18 mouse cellular contexts compared by ENCODE assay signal in genomic region chr16:38649431-38649827, GRCm38 (mm10).
DNase-seq lines count a peak whose midpoint lies in the region; ATAC-seq and TF ChIP-seq lines count a peak whose summit lies in the region.
"Had no signal": no experiment of that assay in that cellular context is flagged by ENCODE, and none has a peak within 500 bp of the region (broad histone marks: within the 10 kb centered on the region; RNA-seq: fewer than 3 reads in every experiment).

No protein-coding gene starts in this region.

- no peak for DNase-seq in heart, adult 2 months
- no peak for DNase-seq in heart, postnatal 14 days
- DNase-seq in kidney, postnatal 0 days (ENCODE audit: low spot score): peak; percentile 38
- no peak for DNase-seq in kidney, postnatal 36 days
- peak; percentile 43 for DNase-seq in yolk sac, embryonic 10.5 days (ENCODE audit: low spot score)
- no peak for DNase-seq in forebrain, postnatal 0 days
- DNase-seq in gastrocnemius, postnatal 25 days: no peak
- DNase-seq: cerebellum, adult 9-11 months; kidney, adult 9 months; layer of hippocampus, postnatal 36 days; retina, postnatal 1 day; thymus, adult 2 months had no signal

- H3K79me2 ChIP-seq in heart, adult 2 months (replicated peaks; ENCODE audit: control insufficient read depth, insufficient read depth, low read length): peaks cover 3% of the 10 kb centered on the region

- H3K4me1 ChIP-seq in heart, adult 2 months (ENCODE audit: control insufficient read depth, insufficient read depth, low read length): peaks cover 37% of the 10 kb centered on the region
- H3K4me1 ChIP-seq in kidney, postnatal 0 days (replicated peaks; ENCODE audit: insufficient read depth, low read length): peaks cover 16% of the 10 kb centered on the region
- peaks cover 41% of the 10 kb centered on the region for H3K4me1 ChIP-seq in lung, embryonic 16.5 days (replicated peaks; ENCODE audit: control insufficient read depth, insufficient read depth, low read length)
- H3K4me1 ChIP-seq in forebrain, postnatal 0 days (ENCODE audit: insufficient read depth): no peaks in the 10 kb centered on the region
- H3K4me1 ChIP-seq: forebrain, embryonic 13.5 days had no signal

- intact Hi-C loops in heart, adult 2 months (cut with DNase I): loop anchor here (2.0 kb wide), 1 partner anchor 15 kb away; no protein-coding TSS in a partner anchor
- intact Hi-C loops in heart, postnatal 14 days (cut with DNase I): no loop called here

- TF ChIP-seq EP300 in heart, adult 2 months (IDR thresholded peaks at IDR 0.05; ENCODE audit: insufficient read depth, low read depth, low read length): no peak

- no peaks in the 10 kb centered on the region for H3K27me3 ChIP-seq in heart, adult 2 months (ENCODE audit: control insufficient read depth, insufficient read depth, low read length)
- no peaks in the 10 kb centered on the region for H3K27me3 ChIP-seq in kidney, postnatal 0 days (ENCODE audit: insufficient read depth, low read length)
- no peaks in the 10 kb centered on the region for H3K27me3 ChIP-seq in lung, embryonic 16.5 days (ENCODE audit: control insufficient read depth, insufficient read depth, low read depth, low read length)
- H3K27me3 ChIP-seq in forebrain, postnatal 0 days (ENCODE audit: insufficient read depth, low read length): no peaks in the 10 kb centered on the region
- H3K27me3 ChIP-seq: forebrain, embryonic 13.5 days had no signal

- TF ChIP-seq CTCF in heart, adult 2 months (IDR thresholded peaks at IDR 0.05): no peak
- TF ChIP-seq CTCF in kidney, postnatal 0 days (IDR thresholded peaks at IDR 0.05; ENCODE audit: low read depth): no peak
- no peak for TF ChIP-seq CTCF in forebrain, postnatal 0 days (IDR thresholded peaks at IDR 0.05; ENCODE audit: low read depth)

- H3K36me3 ChIP-seq in heart, adult 2 months (ENCODE audit: control insufficient read depth, insufficient read depth, low read length): peaks cover 12% of the 10 kb centered on the region
- no peaks in the 10 kb centered on the region for H3K36me3 ChIP-seq in kidney, postnatal 0 days (ENCODE audit: insufficient read depth, low read length)
- H3K36me3 ChIP-seq in lung, embryonic 16.5 days (ENCODE audit: control insufficient read depth, insufficient read depth, low read length): no peaks in the 10 kb centered on the region
- H3K36me3 ChIP-seq in forebrain, postnatal 0 days (ENCODE audit: insufficient read depth): no peaks in the 10 kb centered on the region
- H3K36me3 ChIP-seq: midbrain, embryonic 10.5 days had no signal

- peak overlapping the region; percentile 59 for H3K27ac ChIP-seq in heart, adult 2 months
- H3K27ac ChIP-seq in kidney, postnatal 0 days: no peak overlapping the region
- H3K27ac ChIP-seq in lung, embryonic 16.5 days (ENCODE audit: low read length): peak overlapping the region; percentile 94
- no peak overlapping the region for H3K27ac ChIP-seq in forebrain, postnatal 0 days (ENCODE audit: low read depth, low read length)
- H3K27ac ChIP-seq: forebrain, embryonic 13.5 days; hindbrain, embryonic 14.5 days; midbrain, embryonic 10.5 days had no signal

- WGBS in heart, adult 2 months: 42% methylated on average over 11 of the region's 11 CpGs
- 28% methylated on average over 11 of the region's 11 CpGs for WGBS in kidney, postnatal 0 days
- 12% methylated on average over 11 of the region's 11 CpGs for WGBS in lung, embryonic 16.5 days
- WGBS in forebrain, postnatal 0 days: 80% methylated on average over 11 of the region's 11 CpGs

- H3K9me3 ChIP-seq in kidney, postnatal 0 days (replicated peaks; ENCODE audit: low read length): no peaks in the 10 kb centered on the region
- no peaks in the 10 kb centered on the region for H3K9me3 ChIP-seq in lung, embryonic 16.5 days (ENCODE audit: control insufficient read depth, low read length)
- H3K9me3 ChIP-seq in forebrain, postnatal 0 days (ENCODE audit: low read length): no peaks in the 10 kb centered on the region
- H3K9me3 ChIP-seq: forebrain, embryonic 13.5 days; midbrain, embryonic 10.5 days had no signal

- H3K4me3 ChIP-seq in heart, adult 2 months: no peak overlapping the region
- H3K4me3 ChIP-seq in kidney, postnatal 0 days (replicated peaks; ENCODE audit: low read depth, low read length): no peak overlapping the region
- H3K4me3 ChIP-seq in lung, embryonic 16.5 days (ENCODE audit: low read length): no peak overlapping the region
- no peak overlapping the region for H3K4me3 ChIP-seq in forebrain, postnatal 0 days (ENCODE audit: low read depth, low read length)
- H3K4me3 ChIP-seq: forebrain, embryonic 13.5 days; midbrain, embryonic 10.5 days; myocyte had no signal

- H3K4me2 ChIP-seq in kidney, postnatal 0 days (ENCODE audit: low read length): no peak overlapping the region
- H3K4me2 ChIP-seq in lung, embryonic 16.5 days (ENCODE audit: low read depth, low read length): peak overlapping the region; percentile 36
- H3K4me2 ChIP-seq in forebrain, postnatal 0 days (ENCODE audit: low read depth): no peak overlapping the region
- H3K4me2 ChIP-seq: forebrain, embryonic 13.5 days; hindbrain, embryonic 14.5 days had no signal

- TF ChIP-seq POLR2A in heart, adult 2 months (IDR thresholded peaks at IDR 0.05; ENCODE audit: insufficient read depth, low read depth, low read length): no peak

- 0 out of 2 replicates have a peak, but pooled peaks have one; percentile 10 for ATAC-seq in kidney, postnatal 0 days (replicated peaks; ENCODE audit: low FRiP score, low read depth)
- ATAC-seq in lung, embryonic 16.5 days (ENCODE audit: low read depth): peak; percentile 26
- no peak for ATAC-seq in forebrain, postnatal 0 days
- ATAC-seq: activated CD4-positive, CD25-positive, alpha-beta regulatory T cell, adult 4 months; forebrain, embryonic 13.5 days had no signal

- no peak overlapping the region for H3K9ac ChIP-seq in heart, adult 2 months (ENCODE audit: low read depth, low read length)
- H3K9ac ChIP-seq in kidney, postnatal 0 days (ENCODE audit: low read depth, low read length): no peak overlapping the region
- peak overlapping the region; percentile 3; the same call in 1 of the 2 replicates for H3K9ac ChIP-seq in lung, embryonic 16.5 days (ENCODE audit: low read length)
- no peak overlapping the region for H3K9ac ChIP-seq in forebrain, postnatal 0 days
- H3K9ac ChIP-seq: forebrain, embryonic 13.5 days; hindbrain, embryonic 14.5 days had no signal

Comparison
In these comparisons a context has a peak if more than half of its experiments do, and no peak if none do; other contexts are left out.
1. DNase-seq: peak in kidney, postnatal 0 days (single experiment) and yolk sac, embryonic 10.5 days (single experiment); none in heart, adult 2 months (0 of 2), heart, postnatal 14 days (0 of 2), kidney, postnatal 36 days (0 of 2), forebrain, postnatal 0 days (single experiment) and gastrocnemius, postnatal 25 days (single experiment).
2. H3K27ac ChIP-seq: peak in heart, adult 2 months (single experiment) and lung, embryonic 16.5 days (single experiment); none in kidney, postnatal 0 days (single experiment) and forebrain, postnatal 0 days (single experiment).